Mouse (Mus musculus) CH12F3 (cell line): ENCODE data around the gene Slc25a24.

ENCODE experiments used
- in situ Hi-C: fragments of 300-500 bp; cut with MboI; formaldehyde crosslinking; loops from 2 replicates; pipeline ENCODE4 v1.14.3; 2020; ENCODE audit warnings: low sequenced_read_pairs

Slc25a24 gene

GRCm38 (mm10) chr3:109122641-109123530 is at the start of gene Slc25a24:
Slc25a24 (plus strand) TSS chr3:109123149.
- in situ Hi-C loops: no loop called here

GRCm38 (mm10) chr3:109080169-109080568 is 42.8 kb upstream of the Slc25a24 start, which contains the start of gene Slc25a54:
Slc25a54 (plus strand) TSS chr3:109080469.
- in situ Hi-C loops: no loop called here

GRCm38 (mm10) chr3:109084418-109084817 is 38.5 kb upstream of the Slc25a24 start:
- in situ Hi-C loops: no loop called here

GRCm38 (mm10) chr3:109088460-109088859 is 34.5 kb upstream of the Slc25a24 start:
- in situ Hi-C loops: no loop called here

GRCm38 (mm10) chr3:109104702-109105101 is 18.2 kb upstream of the Slc25a24 start:
- in situ Hi-C loops: no loop called here

GRCm38 (mm10) chr3:109117136-109117535 is 5.8 kb upstream of the Slc25a24 start:
- in situ Hi-C loops: no loop called here

GRCm38 (mm10) chr3:109119562-109119961 is 3.4 kb upstream of the Slc25a24 start:
- in situ Hi-C loops: no loop called here

GRCm38 (mm10) chr3:109119973-109120372 is 3.0 kb upstream of the Slc25a24 start:
- in situ Hi-C loops: no loop called here

- in situ Hi-C loops: no loop called here
Measured at GRCm38 (mm10) chr3:109123531-109123981, 607 bp downstream of the Slc25a24 start.

GRCm38 (mm10) chr3:109124091-109124490 is 1.1 kb downstream of the Slc25a24 start:
- in situ Hi-C loops: no loop called here

GRCm38 (mm10) chr3:109125531-109125930 is 2.6 kb downstream of the Slc25a24 start:
- in situ Hi-C loops: no loop called here

- in situ Hi-C loops: no loop called here
Measured at GRCm38 (mm10) chr3:109129768-109130167, 6.8 kb downstream of the Slc25a24 start.

GRCm38 (mm10) chr3:109132966-109133365 is 10.0 kb downstream of the Slc25a24 start:
- in situ Hi-C loops: no loop called here

GRCm38 (mm10) chr3:109134036-109134435 is 11.1 kb downstream of the Slc25a24 start:
- in situ Hi-C loops: no loop called here

- in situ Hi-C loops: no loop called here
Measured at GRCm38 (mm10) chr3:109135352-109135751, 12.4 kb downstream of the Slc25a24 start.

GRCm38 (mm10) chr3:109152561-109152960 is 29.6 kb downstream of the Slc25a24 start:
- in situ Hi-C loops: loop anchor here (25.0 kb wide), 1 partner anchor 335 kb away; no protein-coding TSS in a partner anchor

- in situ Hi-C loops: loop anchor here (25.0 kb wide), 1 partner anchor 334 kb away; no protein-coding TSS in a partner anchor
Measured at GRCm38 (mm10) chr3:109153410-109153809, 30.5 kb downstream of the Slc25a24 start.

- in situ Hi-C loops: loop anchor here (25.0 kb wide), 1 partner anchor 331 kb away; no protein-coding TSS in a partner anchor
Measured at GRCm38 (mm10) chr3:109155926-109156669, 33.1 kb downstream of the Slc25a24 start.

GRCm38 (mm10) chr3:109157481-109157880 is 34.5 kb downstream of the Slc25a24 start:
- in situ Hi-C loops: loop anchor here (25.0 kb wide), 1 partner anchor 330 kb away; no protein-coding TSS in a partner anchor

GRCm38 (mm10) chr3:109164088-109164487 is 41.1 kb downstream of the Slc25a24 start:
- in situ Hi-C loops: loop anchor here (25.0 kb wide), 1 partner anchor 323 kb away; no protein-coding TSS in a partner anchor

- in situ Hi-C loops: loop anchor here (25.0 kb wide), 1 partner anchor 323 kb away; no protein-coding TSS in a partner anchor
Measured at GRCm38 (mm10) chr3:109164644-109165043, 41.7 kb downstream of the Slc25a24 start.
